Mouse (Mus musculus) heart, postnatal 25 days (tissue): ENCODE results near the gene Timm17a. TPM values are rescaled to one million over a fixed set of nuclear protein-coding genes. Genes with fewer than 3 reads are reported as not detected.

Source experiments
- DNase-seq: peaks from one replicate; pipeline ENCODE4 v3.0.0; 2022; ENCODE audit warnings: low spot score
- intact Hi-C: fragments of 180-260 bp; cut with DNase I; formaldehyde crosslinking; loops from one replicate; pipeline ENCODE4 v1.15.1; 2025
- total RNA-seq, 2 experiments: library from RNA; stranded (reverse); gene quantifications; 2 replicates each; pipeline ENCODE4 v1.2.3; 2021

Gene Timm17a
- total RNA-seq, 2 experiments from 2014 or later: 391 to 392 TPM

DNA sequence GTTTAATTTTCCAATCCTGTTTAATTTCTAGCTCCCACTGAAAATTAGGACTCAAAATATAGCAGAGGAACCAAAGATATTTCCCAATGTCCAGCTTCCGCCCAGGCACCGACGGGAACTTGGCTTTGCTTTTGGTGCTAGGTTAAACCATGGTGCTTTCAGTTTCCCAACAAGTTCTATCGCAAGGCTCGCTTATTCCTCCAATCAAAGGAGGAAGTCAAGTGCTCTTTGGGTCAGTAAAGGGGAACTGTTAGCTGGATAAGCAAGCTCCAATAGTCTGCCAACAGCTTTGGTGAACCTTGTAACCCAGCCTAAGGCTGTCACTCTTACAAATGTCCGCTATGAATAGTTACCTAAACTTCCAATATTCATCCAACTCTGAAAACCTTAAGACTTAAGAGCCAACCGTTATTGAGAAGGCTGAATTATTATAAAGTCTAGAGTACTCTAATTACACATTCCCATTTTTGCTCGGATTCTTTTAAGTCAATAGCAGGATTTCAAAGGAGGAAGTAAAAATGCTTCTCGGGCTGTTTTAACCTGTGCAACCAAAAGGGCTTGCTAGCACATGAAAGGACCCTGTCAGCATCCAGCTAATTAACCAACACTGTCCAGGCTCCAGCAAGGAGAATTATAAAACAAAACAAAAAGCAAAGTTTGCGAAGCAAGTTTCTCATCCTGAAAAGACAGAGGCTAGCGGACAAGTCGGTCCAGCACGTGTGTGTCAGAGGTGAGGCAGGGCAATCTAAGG lies 30.9 kb downstream of the Timm17a start:
- peak; percentile 23 for DNase-seq
- intact Hi-C loops: loop anchor here (2.0 kb wide), 1 partner anchor 30 kb away; the partner anchor contains the start of gene Timm17a

GRCm38 (mm10) chr1:135281841-135282240 lies 31.7 kb downstream of the Timm17a start:
- intact Hi-C loops: loop anchor here (2.0 kb wide), 1 partner anchor 31 kb away; the partner anchor contains the start of gene Timm17a
- no peak for DNase-seq

DNA sequence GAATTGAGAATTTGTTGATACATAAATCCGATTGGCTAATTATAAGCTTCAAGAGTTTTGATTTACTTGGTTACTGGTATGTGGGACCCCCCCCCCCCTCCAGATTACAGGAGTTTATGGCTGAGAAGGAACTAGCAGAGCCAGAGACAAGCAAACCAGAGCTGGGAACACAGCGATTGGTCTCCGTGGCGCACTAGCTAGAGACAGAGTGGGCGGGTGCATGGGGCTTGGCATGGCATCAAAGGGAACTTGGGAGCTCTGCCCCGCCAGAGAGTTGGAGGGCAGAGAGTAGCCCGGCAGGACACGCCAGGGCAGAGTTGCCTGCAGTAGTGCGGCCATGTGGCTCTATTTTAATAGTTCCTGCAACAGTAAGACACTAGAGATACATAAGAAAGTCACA lies 32.9 kb downstream of the Timm17a start:
- intact Hi-C loops: no loop called here

GRCm38 (mm10) chr1:135271371-135271770 lies 42.2 kb downstream of the Timm17a start:
- intact Hi-C loops: no loop called here

More for the DNA sequence above, 32.9 kb downstream of the Timm17a start:
- DNase-seq: peak; percentile 35

DNA sequence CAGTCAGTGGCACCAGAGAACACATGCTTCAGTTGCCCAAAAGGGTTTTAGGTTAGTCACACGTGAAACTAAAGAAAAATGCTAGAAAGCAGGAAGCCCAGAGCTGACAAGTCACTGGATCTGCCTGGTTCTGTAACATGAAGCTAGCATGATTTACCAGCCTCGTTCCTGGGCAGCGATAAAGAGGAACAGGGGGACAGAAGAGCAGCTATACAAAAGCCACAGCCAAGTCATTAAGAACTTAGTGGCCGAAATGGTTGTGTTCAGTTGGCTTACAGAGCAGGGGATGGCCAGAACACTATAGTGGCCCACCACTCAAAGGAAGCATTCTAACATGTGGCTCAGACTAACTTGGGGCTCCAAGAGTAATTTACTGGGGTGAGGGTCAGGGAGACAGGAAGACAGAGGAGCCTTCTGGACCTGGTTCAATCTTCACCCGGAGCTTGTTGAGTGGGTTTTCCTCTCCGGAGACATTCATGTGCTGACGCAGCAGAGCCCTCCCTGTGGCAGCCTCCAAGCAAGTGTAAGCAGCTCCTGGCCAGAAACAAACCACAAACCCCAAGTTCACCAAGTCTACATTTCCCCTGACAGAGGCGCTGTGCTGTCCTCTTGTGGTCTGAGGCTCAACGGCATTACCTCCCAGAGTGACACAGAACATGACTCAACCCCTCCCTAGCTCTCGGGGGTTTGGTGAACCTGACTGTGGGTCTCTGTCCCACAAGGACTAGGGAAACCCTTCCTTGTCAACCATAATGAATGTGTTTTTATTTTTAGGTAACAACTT lies 45.7 kb downstream of the Timm17a start:
- intact Hi-C loops: no loop called here
- DNase-seq: no peak

More at GRCm38 (mm10) chr1:135271371-135271770, 42.2 kb downstream of the Timm17a start:
- DNase-seq: no peak

- no peak for DNase-seq
- intact Hi-C loops: no loop called here
These were observed 47.7 kb downstream of the Timm17a start for GRCm38 (mm10) chr1:135265834-135266233.

GRCm38 (mm10) chr1:135263316-135263715 lies 50.3 kb downstream of the Timm17a start:
- intact Hi-C loops: no loop called here
- no peak for DNase-seq

DNA sequence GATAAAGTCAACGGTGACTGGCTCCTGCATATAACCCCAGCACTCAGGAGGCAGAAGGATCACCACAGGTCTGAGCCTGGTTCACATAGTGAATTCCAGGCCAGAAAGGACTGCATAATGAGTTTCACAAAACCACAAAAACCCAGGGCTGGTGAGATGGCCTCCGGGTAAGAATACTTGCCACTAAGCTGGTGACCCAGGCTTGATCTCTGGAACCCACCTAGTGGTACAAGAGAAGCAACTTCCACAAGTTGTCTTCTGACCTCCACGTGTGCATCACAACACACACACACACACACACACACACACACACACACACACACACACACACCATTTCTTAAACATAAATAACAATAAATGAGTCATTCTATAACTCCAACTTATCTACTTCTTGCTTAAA lies 51.2 kb downstream of the Timm17a start:
- intact Hi-C loops: no loop called here
- DNase-seq: no peak

DNA sequence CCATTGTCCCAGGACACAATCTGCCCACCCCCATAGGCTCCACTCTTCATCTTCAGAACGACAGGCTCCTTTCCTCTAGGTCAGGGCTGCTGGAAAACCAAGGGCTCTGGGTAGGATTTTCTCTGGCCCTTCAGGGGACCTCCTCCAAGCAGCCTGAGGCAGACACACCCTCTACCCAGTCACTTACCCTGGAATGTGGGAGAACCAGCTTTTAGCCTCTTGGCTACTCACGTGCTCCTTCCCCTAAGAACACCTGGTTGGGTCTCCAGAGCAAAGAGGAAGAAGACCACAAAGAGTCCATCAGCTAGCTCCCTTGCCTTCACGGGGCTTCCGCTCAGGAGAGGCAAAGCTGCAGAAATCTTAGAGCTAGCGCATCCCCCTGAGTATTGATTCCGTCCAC lies 52.6 kb downstream of the Timm17a start:
- DNase-seq: no peak
- intact Hi-C loops: no loop called here

- intact Hi-C loops: loop anchor here (2.0 kb wide), 2 partner anchors 86 to 110 kb away; no protein-coding TSS in a partner anchor
- peak; percentile 38 for DNase-seq
These were observed 54.5 kb downstream of the Timm17a start for GRCm38 (mm10) chr1:135259128-135259436.

- intact Hi-C loops: loop anchor here (2.0 kb wide), 2 partner anchors 86 to 110 kb away; no protein-coding TSS in a partner anchor
- no peak for DNase-seq
These were observed 55.0 kb downstream of the Timm17a start, which contains the start of gene Elf3 for GRCm38 (mm10) chr1:135258380-135259127. TSS of gene Elf3 (minus strand) at chr1:135258568.

DNA sequence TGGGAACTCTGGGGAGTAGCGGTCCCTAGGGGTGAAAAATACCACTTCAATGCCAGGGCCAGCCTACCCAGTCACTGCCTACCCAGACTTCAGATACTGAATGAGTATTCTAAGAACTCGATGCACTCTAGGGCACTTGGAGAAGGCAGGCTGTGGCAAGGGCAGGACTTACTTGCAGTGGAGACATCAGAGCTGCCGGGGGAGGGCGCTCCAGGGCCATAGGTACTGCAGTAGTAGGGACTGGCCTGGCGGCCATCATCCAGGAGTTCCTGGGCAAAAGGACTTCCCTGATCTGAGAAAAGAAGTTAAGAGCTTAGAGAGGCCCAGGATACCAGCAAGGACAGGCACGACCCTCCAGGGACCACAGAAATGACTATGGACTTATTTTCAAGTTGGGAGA lies 57.3 kb downstream of the Timm17a start:
- DNase-seq: no peak
- intact Hi-C loops: no loop called here

DNA sequence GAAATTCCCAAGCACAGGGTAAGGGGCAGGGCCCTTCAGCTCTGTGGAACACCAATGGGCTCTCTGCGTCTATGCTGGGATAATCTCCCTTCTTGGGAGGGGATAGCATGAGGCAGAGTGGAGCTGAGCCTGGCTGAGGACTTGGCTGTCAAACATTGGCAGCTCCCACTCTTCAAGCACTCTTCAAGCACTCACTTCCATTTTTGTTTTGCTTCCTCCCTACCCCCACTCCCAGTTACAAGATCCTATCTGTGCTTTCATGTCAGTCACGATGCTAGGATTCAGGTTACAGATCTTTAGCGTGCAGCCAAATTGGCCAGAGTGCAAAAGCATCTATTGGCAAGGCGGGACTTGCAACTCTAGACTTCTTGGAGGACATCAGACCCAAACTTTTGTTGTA lies 60.7 kb downstream of the Timm17a start:
- no peak for DNase-seq
- intact Hi-C loops: no loop called here

GRCm38 (mm10) chr1:135251405-135251804 lies 62.2 kb downstream of the Timm17a start:
- DNase-seq: no peak
- intact Hi-C loops: no loop called here

DNA sequence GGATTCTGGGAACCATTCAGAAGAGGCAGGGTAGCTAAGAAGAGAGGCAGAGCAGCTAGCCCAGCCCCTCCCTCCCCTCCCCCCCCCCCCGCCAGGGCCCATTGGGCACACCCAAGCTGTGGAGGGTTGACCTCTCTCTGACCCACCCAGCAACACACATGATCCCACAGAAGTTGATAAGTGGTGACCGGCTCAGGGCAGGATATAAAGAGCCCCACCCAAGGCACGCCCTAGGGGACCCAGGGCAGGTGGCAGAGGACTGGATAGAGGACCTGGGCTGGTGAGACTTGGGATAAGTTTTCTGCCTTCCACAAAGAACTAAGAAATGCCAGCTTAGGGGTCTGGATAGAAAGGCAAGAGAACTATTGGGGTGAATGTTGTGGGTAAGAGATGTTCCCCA lies 62.9 kb downstream of the Timm17a start:
- no peak for DNase-seq
- intact Hi-C loops: no loop called here

DNA sequence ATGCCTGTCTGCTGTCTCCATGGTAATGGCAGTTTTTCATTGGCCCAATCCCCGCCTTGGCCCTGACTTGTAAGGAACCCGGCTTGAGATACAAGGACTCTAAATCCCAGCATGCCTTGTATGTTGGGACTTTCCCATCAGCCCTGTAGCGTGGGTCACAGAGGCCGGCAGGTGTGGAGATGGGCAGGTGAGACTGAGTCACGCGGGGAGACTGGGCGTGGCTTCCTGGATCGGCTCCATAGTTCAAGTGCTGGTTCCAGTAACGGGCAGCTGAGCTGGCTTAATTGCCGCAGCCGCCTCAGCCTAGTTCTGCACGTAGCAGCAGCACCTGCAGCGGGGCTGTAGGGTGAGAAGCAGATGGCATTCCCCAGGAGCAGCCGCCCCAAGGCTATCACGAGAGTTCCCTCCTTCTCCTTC lies 65.1 kb downstream of the Timm17a start:
- intact Hi-C loops: loop anchor here (1.0 kb wide), 1 partner anchor 97 kb away; no protein-coding TSS in a partner anchor
- DNase-seq: no peak
